Comparison of ENCODE assay signal across 11 mouse cellular contexts in genomic region chr8:88794615-88794907, GRCm38 (mm10).
DNase-seq lines count a peak whose midpoint lies in the region; ATAC-seq and TF ChIP-seq lines count a peak whose summit lies in the region.
"Had no signal": no experiment of that assay in that cellular context is flagged by ENCODE, and none has a peak within 500 bp of the region (broad histone marks: within the 10 kb centered on the region; RNA-seq: fewer than 3 reads in every experiment).

No protein-coding gene starts in this region.

- no peak overlapping the region for H3K4me3 ChIP-seq in forebrain, embryonic 12.5 days (replicated peaks)
- H3K4me3 ChIP-seq in forebrain, embryonic 10.5 days = no peak overlapping the region
- H3K4me3 ChIP-seq in neural tube, embryonic 13.5 days = no peak overlapping the region
- no peak overlapping the region for H3K4me3 ChIP-seq in olfactory bulb, adult 2 months (ENCODE audit: insufficient read depth, low read depth, low read length)
- H3K4me3 ChIP-seq: embryonic facial prominence, embryonic 13.5 days had no signal

- H3K9me3 ChIP-seq in forebrain, embryonic 12.5 days = no peaks in the 10 kb centered on the region
- H3K9me3 ChIP-seq in forebrain, embryonic 10.5 days = no peaks in the 10 kb centered on the region
- H3K9me3 ChIP-seq in neural tube, embryonic 13.5 days = no peaks in the 10 kb centered on the region
- H3K9me3 ChIP-seq: embryonic facial prominence, embryonic 13.5 days had no signal

- no peak overlapping the region for H3K4me2 ChIP-seq in forebrain, embryonic 12.5 days
- H3K4me2 ChIP-seq in neural tube, embryonic 13.5 days = no peak overlapping the region
- H3K4me2 ChIP-seq: embryonic facial prominence, embryonic 13.5 days had no signal

- no peak for DNase-seq in forebrain, embryonic 10.5 days (ENCODE audit: extremely low spot score, low spot score)
- peak; percentile 9 for DNase-seq in layer of hippocampus, adult 11-12 months (ENCODE audit: low spot score)
- DNase-seq in layer of hippocampus, postnatal 25 days (ENCODE audit: extremely low spot score in 1 of 2, low spot score in 1 of 2) = no peak
- DNase-seq in neural tube, embryonic 10.5 days (ENCODE audit: extremely low spot score, low spot score) = no peak
- no peak for DNase-seq in adrenal gland, postnatal 14 days
- DNase-seq: kidney, postnatal 14 days; liver had no signal

- TF ChIP-seq POLR2A in olfactory bulb, adult 2 months (IDR thresholded peaks at IDR 0.05; ENCODE audit: insufficient read depth, low read depth, low read length) = no peak

- H3K27me3 ChIP-seq in forebrain, embryonic 12.5 days = no peaks in the 10 kb centered on the region
- peaks cover 7% of the 10 kb centered on the region; the same call in 1 of the 2 replicates for H3K27me3 ChIP-seq in forebrain, embryonic 10.5 days (ENCODE audit: poor library complexity, severe bottlenecking)
- H3K27me3 ChIP-seq in neural tube, embryonic 13.5 days = no peaks in the 10 kb centered on the region
- H3K27me3 ChIP-seq: embryonic facial prominence, embryonic 13.5 days had no signal

- peak; percentile 21; the same call in 1 of the 2 replicates for ATAC-seq in forebrain, embryonic 12.5 days (ENCODE audit: low FRiP score)
- no peak for ATAC-seq in neural tube, embryonic 13.5 days (ENCODE audit: low read depth)

- H3K36me3 ChIP-seq in forebrain, embryonic 12.5 days (replicated peaks) = no peaks in the 10 kb centered on the region
- no peaks in the 10 kb centered on the region for H3K36me3 ChIP-seq in forebrain, embryonic 10.5 days (replicated peaks)
- no peaks in the 10 kb centered on the region for H3K36me3 ChIP-seq in neural tube, embryonic 13.5 days
- H3K36me3 ChIP-seq: embryonic facial prominence, embryonic 13.5 days had no signal

- peaks cover 26% of the 10 kb centered on the region for H3K4me1 ChIP-seq in forebrain, embryonic 12.5 days
- H3K4me1 ChIP-seq in forebrain, embryonic 10.5 days = peaks cover 27% of the 10 kb centered on the region
- H3K4me1 ChIP-seq in neural tube, embryonic 13.5 days (replicated peaks) = peaks cover 22% of the 10 kb centered on the region
- H3K4me1 ChIP-seq in olfactory bulb, adult 2 months (ENCODE audit: control insufficient read depth, insufficient read depth, low read length) = peaks cover 29% of the 10 kb centered on the region
- H3K4me1 ChIP-seq: embryonic facial prominence, embryonic 13.5 days had no signal

- WGBS in forebrain, embryonic 12.5 days = 76% methylated on average over 7 of the region's 7 CpGs
- 85% methylated on average over 7 of the region's 7 CpGs for whole genome bisulfite sequencing in forebrain, embryonic 10.5 days
- WGBS in neural tube, embryonic 13.5 days = 80% methylated on average over 7 of the region's 7 CpGs
- WGBS in olfactory bulb, adult 2 months = 57% methylated on average over 7 of the region's 7 CpGs

- no peak for TF ChIP-seq CTCF in olfactory bulb, adult 2 months (IDR thresholded peaks at IDR 0.05; ENCODE audit: insufficient read depth, low read depth, low read length)

- H3K9ac ChIP-seq in forebrain, embryonic 12.5 days = no peak overlapping the region
- H3K9ac ChIP-seq in neural tube, embryonic 13.5 days = no peak overlapping the region
- H3K9ac ChIP-seq: embryonic facial prominence, embryonic 13.5 days had no signal

- H3K27ac ChIP-seq in forebrain, embryonic 12.5 days = no peak overlapping the region; the same call in 1 of the 2 replicates
- no peak overlapping the region for H3K27ac ChIP-seq in forebrain, embryonic 10.5 days
- H3K27ac ChIP-seq in neural tube, embryonic 13.5 days (replicated peaks) = peak overlapping the region; percentile 59; the same call in 1 of the 2 replicates
- H3K27ac ChIP-seq in olfactory bulb, adult 2 months (ENCODE audit: insufficient read depth, low read depth, low read length) = peak overlapping the region; percentile 95
- H3K27ac ChIP-seq: embryonic facial prominence, embryonic 13.5 days had no signal

Comparison
In these comparisons a context has a peak if more than half of its experiments do, and no peak if none do; other contexts are left out.
1. H3K27ac ChIP-seq: peak in neural tube, embryonic 13.5 days (single experiment) and olfactory bulb, adult 2 months (single experiment); none in forebrain, embryonic 12.5 days (single experiment) and forebrain, embryonic 10.5 days (single experiment).